Mouse (Mus musculus): ENCODE results near the gene Arhgap1. TPM values are rescaled to one million over a fixed set of nuclear protein-coding genes. Genes with fewer than 3 reads are reported as not detected.

The Arhgap1 gene
- polyA plus RNA-seq, 1 experiment from 2014 or later, result 142 TPM

DNA sequence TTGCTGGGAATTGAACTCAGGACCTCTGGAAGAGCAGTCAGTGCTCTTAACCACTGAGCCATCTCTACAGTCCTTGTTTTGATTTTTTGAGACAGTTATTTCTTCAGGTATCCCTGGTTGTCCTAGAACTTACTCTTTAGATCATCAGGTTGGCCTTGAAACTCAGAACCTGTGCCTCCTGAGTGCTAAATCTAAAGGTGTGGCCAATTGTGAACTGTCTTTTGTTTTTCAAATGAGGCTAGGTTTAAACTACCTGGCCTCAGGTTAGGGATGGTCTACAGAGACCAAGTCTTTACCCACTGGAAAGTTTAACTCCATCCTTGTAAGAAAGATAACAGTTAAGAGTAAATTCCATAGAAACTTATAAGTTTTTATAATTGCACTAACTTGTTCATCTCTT lies 56.8 kb downstream of the Arhgap1 start:
- H3K4me1 ChIP-seq, result peaks cover 15% of the 10 kb centered on the region
- H3K9ac ChIP-seq, result no peak overlapping the region
- H3K4me3 ChIP-seq, result no peak overlapping the region
- no peak overlapping the region for H3K27ac ChIP-seq
- no peak overlapping the region for H3K4me2 ChIP-seq
- no peaks in the 10 kb centered on the region for H3K36me3 ChIP-seq
- no peaks in the 10 kb centered on the region for H3K27me3 ChIP-seq
- H3K9me3 ChIP-seq, result no peaks in the 10 kb centered on the region
- no peak for ATAC-seq (ENCODE audit: borderline replicate concordance, extremely low read depth, low FRiP score, low TSS enrichment)

DNA sequence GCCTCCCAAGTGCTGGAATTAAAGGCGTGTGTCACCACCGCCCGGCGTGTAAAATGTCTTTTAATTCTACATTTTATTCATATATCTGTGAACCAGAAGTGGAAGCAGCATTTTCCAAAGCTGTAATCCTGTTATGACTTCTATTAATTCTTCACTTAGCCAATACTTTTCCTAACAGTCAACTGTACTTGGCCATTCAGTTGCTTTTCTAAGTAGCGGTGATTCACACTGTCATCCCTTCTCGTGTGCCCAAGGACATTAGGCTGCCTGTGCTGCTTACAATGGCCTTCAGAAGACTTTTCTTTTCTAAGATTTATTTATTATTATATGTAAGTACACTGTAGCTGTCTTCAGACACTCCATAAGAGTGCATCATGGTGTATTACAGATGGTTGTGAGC lies 58.7 kb downstream of the Arhgap1 start:
- Histone ChIP-seq H3K9me3 (no peaks in the 10 kb centered on the region), H3K4me2 (no peak overlapping the region), H3K36me3 (no peaks in the 10 kb centered on the region), H3K4me3 (no peak overlapping the region), H3K9ac (no peak overlapping the region), H3K27ac (no peak overlapping the region), H3K27me3 (no peaks in the 10 kb centered on the region), H3K4me1 (peaks cover 18% of the 10 kb centered on the region)
- ATAC-seq (ENCODE audit: borderline replicate concordance, extremely low read depth, low FRiP score, low TSS enrichment), result no peak
- WGBS, result 90% methylated on average over 6 of the region's 6 CpGs

DNA sequence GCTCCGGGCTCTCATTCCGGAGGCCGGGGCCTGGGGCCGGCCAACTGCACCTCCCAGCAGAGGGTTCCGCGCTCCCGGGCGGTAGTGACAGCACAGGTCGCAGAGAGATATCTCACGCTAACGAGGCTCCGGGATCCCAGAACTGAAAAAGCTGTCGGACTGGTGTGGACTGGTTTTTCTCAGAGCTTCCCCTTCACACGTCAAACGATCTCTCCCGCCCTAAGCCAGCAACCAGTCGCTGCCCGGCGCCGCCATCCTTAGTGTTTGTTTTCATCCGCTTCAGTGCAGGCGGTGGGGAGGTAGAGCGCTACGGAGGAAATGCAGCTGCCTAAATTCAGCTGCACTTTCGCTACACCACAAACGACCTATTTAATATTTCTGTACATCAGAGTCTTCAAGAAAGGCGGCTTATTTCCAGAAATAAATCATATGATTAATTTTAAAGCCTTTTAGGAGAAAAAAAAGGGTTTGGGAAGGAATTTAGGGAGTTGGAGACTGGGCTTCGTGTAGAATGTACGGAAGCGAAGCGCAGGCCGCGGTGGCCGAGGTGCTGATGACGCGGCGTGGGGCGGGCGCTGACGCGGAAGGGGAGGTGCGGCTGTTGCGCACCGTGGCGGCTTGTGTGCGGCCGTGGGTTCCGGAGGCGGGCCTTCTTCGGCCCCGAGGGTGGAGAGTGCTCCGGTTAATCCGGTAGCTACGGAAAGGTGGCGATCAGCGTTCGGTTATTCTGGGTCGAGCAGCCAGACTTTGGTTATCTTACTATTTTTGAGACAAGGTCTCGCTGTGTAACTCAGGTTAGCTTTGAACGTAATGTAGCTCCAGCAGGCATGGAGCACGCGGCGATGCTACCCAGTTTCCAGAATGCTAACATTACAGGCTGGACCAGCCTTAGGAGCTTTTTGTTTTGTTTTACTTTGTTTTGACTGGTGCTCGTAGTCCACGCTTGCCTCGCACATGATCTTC lies 60.9 kb downstream of the Arhgap1 start, which contains the start of the genes Atg13 and Harbi1:
Atg13 (minus strand) TSS at position 305 of the 963 bp plus-strand sequence.
Harbi1 (plus strand) TSS at position 581 of the 963 bp plus-strand sequence.
- Histone ChIP-seq H3K27ac (peak within 1 kb of the TSS; percentile 75), H3K9me3 (no peaks in the 10 kb centered on the region), H3K9ac (peak within 1 kb of the TSS; percentile 81), H3K36me3 (no peaks in the 10 kb centered on the region), H3K4me2 (peak within 1 kb of the TSS; percentile 80), H3K4me1 (peaks cover 18% of the 10 kb centered on the region), H3K4me3 (peak within 1 kb of the TSS; percentile 97), H3K27me3 (no peaks in the 10 kb centered on the region)
- whole genome bisulfite sequencing, result under 1% methylated on average over 66 of the region's 66 CpGs
- peak; percentile 99 for ATAC-seq (ENCODE audit: borderline replicate concordance, extremely low read depth, low FRiP score, low TSS enrichment)

DNA sequence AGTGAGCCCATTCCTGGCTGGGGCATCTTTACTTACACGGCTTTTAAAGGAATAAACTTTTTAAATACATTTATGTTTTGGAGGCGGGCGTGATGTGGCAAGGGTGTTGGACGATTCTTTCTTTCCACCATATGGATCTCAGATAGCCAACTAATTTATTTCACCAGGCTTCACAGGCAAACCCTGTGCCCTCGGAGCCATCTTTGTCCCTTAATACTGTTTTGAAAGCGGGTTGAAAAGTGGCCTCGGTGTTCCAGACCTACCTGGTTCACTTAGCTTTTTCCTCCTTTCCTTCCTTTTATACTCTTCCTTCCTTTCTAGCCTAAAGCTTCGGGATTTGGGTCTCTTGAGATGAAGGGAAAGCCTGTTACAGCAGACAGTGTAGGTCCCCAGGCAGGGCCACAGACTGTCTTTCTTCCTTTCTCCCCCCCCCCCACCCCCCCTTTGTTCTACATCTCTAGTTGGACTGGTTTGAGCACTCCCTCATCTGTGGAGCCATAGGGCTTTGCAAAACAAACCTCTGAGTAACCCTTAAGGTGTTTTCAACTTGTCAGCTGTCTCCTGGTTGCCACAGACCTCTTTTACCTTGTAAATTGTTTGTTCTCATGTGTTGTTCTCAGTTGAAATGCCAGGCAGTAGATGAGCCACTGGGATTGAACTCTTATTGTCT lies 61.7 kb downstream of the Arhgap1 start:
- Histone ChIP-seq H3K4me3 (peak overlapping the region; percentile 97), H3K27me3 (no peaks in the 10 kb centered on the region), H3K9me3 (no peaks in the 10 kb centered on the region), H3K27ac (peak overlapping the region; percentile 75), H3K36me3 (no peaks in the 10 kb centered on the region), H3K4me1 (peaks cover 18% of the 10 kb centered on the region), H3K4me2 (peak overlapping the region; percentile 80), H3K9ac (peak overlapping the region; percentile 81)
- no peak for ATAC-seq (ENCODE audit: borderline replicate concordance, extremely low read depth, low FRiP score, low TSS enrichment)
- 3% methylated on average over 8 of the region's 8 CpGs for WGBS

DNA sequence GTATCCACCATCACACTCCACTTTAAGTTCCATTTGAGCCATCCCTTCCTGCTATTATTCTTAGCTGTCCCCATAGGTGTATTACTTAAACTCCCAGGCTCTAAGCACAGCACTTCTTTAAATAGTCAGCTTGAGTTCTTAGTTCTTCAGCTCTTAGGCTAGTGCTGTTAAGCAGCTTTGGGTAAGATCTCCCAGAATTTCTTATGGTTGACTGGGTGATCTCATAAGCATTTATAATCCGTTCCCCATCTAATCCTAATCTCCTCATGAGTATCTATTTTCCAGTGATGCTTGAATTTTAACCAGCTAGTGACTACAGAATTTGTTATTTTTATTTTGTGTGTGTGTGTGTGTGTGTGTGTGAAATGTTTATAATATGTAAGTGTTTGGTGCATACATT lies 65.3 kb downstream of the Arhgap1 start:
- Histone ChIP-seq H3K4me3 (no peak overlapping the region), H3K36me3 (no peaks in the 10 kb centered on the region; the same call in 1 of the 2 replicates), H3K9me3 (no peaks in the 10 kb centered on the region), H3K4me2 (no peak overlapping the region), H3K4me1 (peaks cover 8% of the 10 kb centered on the region; the same call in 1 of the 2 replicates), H3K27me3 (no peaks in the 10 kb centered on the region), H3K27ac (no peak overlapping the region), H3K9ac (no peak overlapping the region)
- no peak for ATAC-seq (ENCODE audit: borderline replicate concordance, extremely low read depth, low FRiP score, low TSS enrichment)
- 83% methylated on average over 1 of the region's 1 CpGs for WGBS

DNA sequence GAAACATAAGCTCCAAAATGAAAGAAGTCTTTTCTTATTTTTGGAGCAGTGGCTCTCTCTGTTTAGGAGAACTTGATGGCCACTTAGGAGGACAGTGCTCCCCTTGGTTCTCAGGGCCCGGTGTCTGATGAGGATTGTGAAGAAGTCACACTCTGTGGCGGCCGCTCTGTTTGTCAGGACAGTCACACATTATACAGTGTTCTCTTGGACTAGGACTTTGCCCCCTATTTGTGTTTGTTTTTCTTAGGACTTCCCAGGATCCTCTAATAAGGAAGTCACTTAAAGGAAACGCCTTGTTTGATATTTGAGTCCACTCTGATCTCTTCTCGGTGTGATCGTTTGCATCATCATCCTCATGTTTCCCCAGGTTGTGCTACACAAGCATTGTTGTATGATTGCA lies 68.6 kb downstream of the Arhgap1 start:
- H3K27me3 ChIP-seq, result no peaks in the 10 kb centered on the region
- H3K27ac ChIP-seq, result no peak overlapping the region
- ATAC-seq (ENCODE audit: borderline replicate concordance, extremely low read depth, low FRiP score, low TSS enrichment), result no peak
- no peak overlapping the region for H3K4me3 ChIP-seq
- no peak overlapping the region for H3K9ac ChIP-seq
- H3K4me1 ChIP-seq, result no peaks in the 10 kb centered on the region
- no peaks in the 10 kb centered on the region for H3K9me3 ChIP-seq
- H3K36me3 ChIP-seq, result no peaks in the 10 kb centered on the region; the same call in 1 of the 2 replicates
- no peak overlapping the region for H3K4me2 ChIP-seq
- WGBS, result 66% methylated on average over 6 of the region's 6 CpGs

Other genes with a start within 250 kb of the Arhgap1 start
- 66.8 and 68.4 TPM in 2 replicates for gene 1110051M20Rik, start 205.2 kb upstream of the Arhgap1 start, polyA plus RNA-seq (2015; fragmentation: Nextera tagmentation; extraction: Ambion mirVana)
- gene Lrp4, start 192.3 kb upstream of the Arhgap1 start, polyA plus RNA-seq (2015; fragmentation: Nextera tagmentation; extraction: Ambion mirVana), result 10.0 and 11.4 TPM in 2 replicates
- gene Ckap5, start 123.1 kb upstream of the Arhgap1 start, polyA plus RNA-seq (2015; fragmentation: Nextera tagmentation; extraction: Ambion mirVana), result 102 and 105 TPM in 2 replicates
- gene F2, start 13.4 kb upstream of the Arhgap1 start, polyA plus RNA-seq (2015; fragmentation: Nextera tagmentation; extraction: Ambion mirVana), result 0.66 and 2.5 TPM in 2 replicates
- 10.9 and 11.1 TPM in 2 replicates for gene Zfp408, start 69 bp upstream of the Arhgap1 start, polyA plus RNA-seq (2015; fragmentation: Nextera tagmentation; extraction: Ambion mirVana)
- 22.4 and 22.8 TPM in 2 replicates for gene Atg13, start 60.7 kb downstream of the Arhgap1 start, polyA plus RNA-seq (2015; fragmentation: Nextera tagmentation; extraction: Ambion mirVana)
- 17.1 and 17.9 TPM in 2 replicates for gene Harbi1, start 61.0 kb downstream of the Arhgap1 start, polyA plus RNA-seq (2015; fragmentation: Nextera tagmentation; extraction: Ambion mirVana)
- 14.3 and 16.4 TPM in 2 replicates for gene Ambra1, start 80.3 kb downstream of the Arhgap1 start, polyA plus RNA-seq (2015; fragmentation: Nextera tagmentation; extraction: Ambion mirVana)

Data from lung, embryonic 15.5 days (tissue).